Mouse (Mus musculus) cortical plate, adult 2 months (tissue): Measurements from ENCODE around the gene Zbtb37.

ENCODE experiments used
- CTCF ChIP-seq: fragments of 200-500 bp; IDR thresholded peaks from 2 replicates; pipeline ENCODE4 v1.5.1; 2011; ENCODE audit warnings: mild to moderate bottlenecking, control low read depth, low read length; ENCODE audit not compliant: insufficient read depth; ENCODE audit errors: extremely low read depth
- POLR2A ChIP-seq: fragments of 200-500 bp; IDR thresholded peaks from 2 replicates; pipeline ENCODE4 v1.6.1; 2011; ENCODE audit warnings: mild to moderate bottlenecking, low read length, control low read depth; ENCODE audit not compliant: insufficient read depth; ENCODE audit errors: extremely low read depth

DNA sequence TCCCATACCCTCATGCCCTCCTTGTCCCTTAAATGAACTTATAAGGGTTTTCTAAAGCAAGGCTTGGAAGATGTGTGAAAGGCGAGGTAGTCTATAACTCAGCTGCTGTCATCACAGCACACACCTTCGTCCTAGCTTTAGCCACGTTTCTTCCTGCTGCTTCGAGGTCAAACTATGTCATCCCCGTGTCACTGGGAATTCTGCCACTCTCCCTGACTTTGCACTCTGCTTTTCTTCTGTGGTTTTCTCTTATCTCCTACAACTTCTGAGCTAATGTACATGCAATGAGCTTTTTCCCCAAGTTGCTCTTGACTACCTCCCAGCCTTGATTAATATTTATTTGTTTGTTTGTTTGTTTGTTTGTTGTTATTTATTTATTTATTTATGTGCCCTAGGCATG, 54.6 kb downstream of the Zbtb37 start:
- no peak for TF ChIP-seq CTCF
- TF ChIP-seq POLR2A = no peak
